Mouse (Mus musculus): Measurements from ENCODE around the gene Gm20431. TPM values are rescaled to one million over a fixed set of nuclear protein-coding genes. Genes with fewer than 3 reads are reported as not detected.

Gene Gm20431
- polyA plus RNA-seq, 1 experiment from 2014 or later = 1.8 TPM

DNA sequence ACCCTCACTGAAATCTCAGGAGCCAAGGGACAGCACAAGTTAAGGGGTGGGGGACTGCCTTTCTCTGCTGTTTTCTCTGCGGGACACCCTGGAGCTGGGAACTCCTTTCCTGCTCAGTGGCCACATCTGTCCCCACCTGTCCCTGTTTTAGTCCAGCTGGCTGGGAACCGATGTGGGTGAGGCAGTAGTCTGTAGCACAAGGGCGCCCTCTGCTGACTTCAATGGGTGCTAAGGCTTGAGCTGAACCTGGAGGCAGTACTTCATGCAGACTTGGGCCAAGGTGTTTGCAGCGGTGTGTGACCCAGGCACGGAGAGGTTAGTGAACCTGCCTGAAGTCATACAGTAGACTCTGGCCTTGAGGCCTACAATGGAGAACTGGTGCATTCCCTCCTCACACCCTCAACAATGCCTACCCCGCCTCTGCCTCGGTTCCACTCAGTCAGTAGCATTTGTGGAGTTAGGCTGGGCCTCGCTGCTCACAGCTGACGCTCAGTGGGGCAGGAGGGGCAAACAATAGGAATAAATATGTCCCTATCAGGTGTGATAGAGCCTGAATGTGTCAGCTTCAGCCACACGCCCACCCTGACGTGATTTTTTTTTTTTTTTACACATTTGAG lies 56.0 kb downstream of the Gm20431 start:
- 25% methylated on average over 11 of the region's 11 CpGs for WGBS (ENCODE audit: insufficient replicate concordance)
- H3K9me3 ChIP-seq (replicated peaks) = no peaks in the 10 kb centered on the region
- H3K4me2 ChIP-seq = no peak overlapping the region
- H3K36me3 ChIP-seq = peaks cover 32% of the 10 kb centered on the region
- peaks cover 22% of the 10 kb centered on the region for H3K27me3 ChIP-seq (replicated peaks)
- ATAC-seq = peak; percentile 64
- no peak overlapping the region for H3K9ac ChIP-seq
- peaks cover 16% of the 10 kb centered on the region for H3K4me1 ChIP-seq
- no peak overlapping the region for H3K27ac ChIP-seq
- no peak overlapping the region for H3K4me3 ChIP-seq

DNA sequence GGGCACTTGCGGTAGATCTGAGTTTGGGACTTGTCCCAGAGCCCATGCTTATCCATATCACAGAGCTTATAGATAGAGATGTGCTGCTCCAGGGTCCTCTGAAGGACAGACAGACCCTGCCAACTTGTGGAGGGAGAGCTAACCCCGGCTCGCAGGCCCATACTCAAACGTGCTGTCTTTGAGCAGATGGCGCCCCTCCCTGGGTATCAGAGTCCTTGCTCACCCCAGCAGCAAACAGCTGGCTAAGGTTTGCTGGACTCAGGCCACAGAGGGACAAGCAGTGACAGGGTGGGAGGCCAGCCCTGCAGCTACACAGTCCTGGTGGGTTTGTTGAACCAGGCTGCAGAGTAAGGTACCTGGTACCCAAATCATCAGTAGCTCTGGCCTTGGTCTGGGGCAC lies 58.3 kb downstream of the Gm20431 start:
- Histone ChIP-seq H3K9me3 (replicated peaks) (no peaks in the 10 kb centered on the region), H3K27me3 (replicated peaks) (peaks cover 22% of the 10 kb centered on the region), H3K36me3 (peaks cover 18% of the 10 kb centered on the region), H3K27ac (no peak overlapping the region), H3K4me3 (no peak overlapping the region), H3K4me1 (peaks cover 16% of the 10 kb centered on the region), H3K9ac (no peak overlapping the region), H3K4me2 (no peak overlapping the region)
- no peak for ATAC-seq
- WGBS (ENCODE audit: insufficient replicate concordance) = 34% methylated on average over 5 of the region's 5 CpGs

- Histone ChIP-seq H3K4me1 (peaks cover 19% of the 10 kb centered on the region), H3K9me3 (replicated peaks) (no peaks in the 10 kb centered on the region), H3K27me3 (replicated peaks) (peaks cover 25% of the 10 kb centered on the region), H3K4me3 (no peak overlapping the region), H3K36me3 (peaks cover 14% of the 10 kb centered on the region), H3K27ac (no peak overlapping the region), H3K4me2 (no peak overlapping the region), H3K9ac (no peak overlapping the region)
- no peak for ATAC-seq
- 55% methylated on average over 2 of the region's 2 CpGs for WGBS (ENCODE audit: insufficient replicate concordance)
These were observed 58.9 kb downstream of the Gm20431 start for GRCm38 (mm10) chr2:167602364-167602763.

GRCm38 (mm10) chr2:167600481-167600995 lies 60.8 kb downstream of the Gm20431 start:
- Histone ChIP-seq H3K4me2 (no peak overlapping the region), H3K9ac (no peak overlapping the region), H3K4me1 (peaks cover 21% of the 10 kb centered on the region), H3K4me3 (no peak overlapping the region), H3K36me3 (no peaks in the 10 kb centered on the region), H3K9me3 (replicated peaks) (no peaks in the 10 kb centered on the region), H3K27ac (no peak overlapping the region), H3K27me3 (replicated peaks) (peaks cover 37% of the 10 kb centered on the region)
- no peak for ATAC-seq
- WGBS (ENCODE audit: insufficient replicate concordance) = 63% methylated on average over 8 of the region's 8 CpGs

DNA sequence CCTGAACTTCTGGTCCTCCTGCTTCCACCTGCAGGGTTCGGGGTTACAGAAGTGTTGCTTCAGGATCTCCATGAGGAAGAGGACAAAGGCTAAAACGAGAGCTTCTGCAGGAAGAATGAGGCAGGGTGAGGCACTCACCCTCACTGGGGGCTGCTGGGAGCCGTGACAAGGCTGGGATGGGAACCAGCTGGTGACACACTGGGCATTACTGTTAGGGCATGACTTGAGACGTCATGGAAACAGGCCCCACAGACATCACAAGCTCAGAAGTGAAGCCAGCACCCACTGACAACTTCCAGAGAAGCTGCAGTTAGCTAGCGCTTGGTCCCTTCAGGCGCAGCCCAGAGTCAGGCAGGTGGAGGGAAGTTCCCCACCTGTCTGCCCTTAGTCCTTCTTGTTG lies 61.4 kb downstream of the Gm20431 start:
- Histone ChIP-seq H3K9ac (no peak overlapping the region), H3K27me3 (replicated peaks) (peaks cover 37% of the 10 kb centered on the region), H3K27ac (no peak overlapping the region), H3K4me2 (no peak overlapping the region), H3K4me1 (peaks cover 15% of the 10 kb centered on the region), H3K9me3 (replicated peaks) (no peaks in the 10 kb centered on the region), H3K4me3 (no peak overlapping the region), H3K36me3 (no peaks in the 10 kb centered on the region)
- 59% methylated on average over 6 of the region's 6 CpGs for WGBS (ENCODE audit: insufficient replicate concordance)
- ATAC-seq = no peak

DNA sequence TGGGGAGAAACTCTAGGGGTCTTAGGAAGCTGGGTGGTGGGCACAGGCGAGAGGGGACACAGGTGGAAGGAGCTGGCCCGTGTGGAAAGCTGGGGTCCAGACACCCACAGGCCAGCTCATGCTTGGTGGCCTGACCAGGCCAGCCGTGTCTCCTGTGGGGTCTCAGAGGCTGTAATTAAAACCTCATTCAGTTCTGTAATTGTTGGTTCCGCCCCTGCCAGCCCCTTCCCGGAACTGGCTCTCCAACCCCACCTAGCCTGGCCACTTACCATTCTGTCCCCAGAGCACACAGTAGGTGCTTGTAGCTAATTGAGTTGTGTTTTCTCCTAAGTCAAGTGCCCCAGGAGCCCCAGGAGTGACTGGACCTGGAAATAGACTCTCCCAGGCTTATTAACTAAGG lies 62.1 kb downstream of the Gm20431 start:
- Histone ChIP-seq H3K9ac (no peak overlapping the region), H3K4me2 (no peak overlapping the region), H3K4me1 (peaks cover 14% of the 10 kb centered on the region), H3K9me3 (replicated peaks) (no peaks in the 10 kb centered on the region), H3K27ac (no peak overlapping the region), H3K27me3 (replicated peaks) (peaks cover 32% of the 10 kb centered on the region), H3K36me3 (no peaks in the 10 kb centered on the region), H3K4me3 (no peak overlapping the region)
- WGBS (ENCODE audit: insufficient replicate concordance) = 74% methylated on average over 5 of the region's 5 CpGs
- ATAC-seq = no peak

DNA sequence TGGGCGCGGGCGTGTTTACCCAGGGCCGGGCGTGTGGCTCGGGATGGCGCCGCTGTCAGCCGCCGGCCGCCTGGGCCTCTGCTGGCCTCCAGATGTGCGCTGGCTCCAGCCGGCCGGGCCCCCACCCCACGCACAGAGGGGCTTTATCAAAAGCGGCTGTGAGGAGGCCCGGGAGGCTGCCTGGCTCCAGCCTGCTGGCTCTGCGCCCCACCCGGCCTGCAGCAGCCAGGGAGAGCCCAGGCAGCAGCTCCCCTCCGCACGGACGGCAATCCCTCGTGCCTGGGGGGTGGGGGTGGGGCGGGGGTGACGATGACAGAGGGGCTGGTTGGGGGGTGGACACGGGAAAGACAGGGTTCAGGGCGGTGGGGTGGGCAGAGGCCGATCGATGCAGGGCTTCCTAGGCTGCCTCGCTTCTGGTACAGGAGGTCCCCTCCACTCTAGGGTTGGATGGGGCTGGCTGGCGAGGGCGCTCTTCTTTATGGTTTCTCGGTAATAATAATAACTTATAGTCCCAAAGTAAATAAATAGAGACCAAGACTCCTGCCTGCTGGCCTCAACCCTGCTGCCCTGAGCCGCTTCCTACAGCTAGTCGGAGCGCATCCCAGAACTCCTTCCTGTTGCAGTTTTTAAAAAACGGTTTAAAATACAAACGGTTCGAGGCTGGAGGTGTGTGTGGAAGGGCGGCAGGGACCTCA lies 63.7 kb downstream of the Gm20431 start:
- H3K27ac ChIP-seq = peak overlapping the region; percentile 57; the same call in 1 of the 2 replicates
- no peaks in the 10 kb centered on the region for H3K9me3 ChIP-seq (replicated peaks)
- H3K4me1 ChIP-seq = peaks cover 12% of the 10 kb centered on the region
- 46% methylated on average over 39 of the region's 40 CpGs for WGBS (ENCODE audit: insufficient replicate concordance)
- H3K4me3 ChIP-seq = peak overlapping the region; percentile 2; the same call in 1 of the 2 replicates
- peak; percentile 11; the same call in 1 of the 2 replicates for ATAC-seq
- peaks cover 27% of the 10 kb centered on the region for H3K27me3 ChIP-seq (replicated peaks)
- H3K36me3 ChIP-seq = no peaks in the 10 kb centered on the region
- H3K4me2 ChIP-seq = peak overlapping the region; percentile 43
- H3K9ac ChIP-seq = no peak overlapping the region; the same call in 1 of the 2 replicates

GRCm38 (mm10) chr2:167596726-167597491 lies 64.4 kb downstream of the Gm20431 start:
- peak; percentile 13; the same call in 1 of the 2 replicates for ATAC-seq
- H3K36me3 ChIP-seq = no peaks in the 10 kb centered on the region
- peak overlapping the region; percentile 1; the same call in 1 of the 2 replicates for H3K9ac ChIP-seq
- peaks cover 20% of the 10 kb centered on the region for H3K27me3 ChIP-seq (replicated peaks)
- no peaks in the 10 kb centered on the region for H3K9me3 ChIP-seq (replicated peaks)
- H3K4me1 ChIP-seq = peaks cover 12% of the 10 kb centered on the region
- 52% methylated on average over 27 of the region's 27 CpGs for WGBS (ENCODE audit: insufficient replicate concordance)
- peak overlapping the region; percentile 43 for H3K4me2 ChIP-seq
- peak overlapping the region; percentile 2; the same call in 1 of the 2 replicates for H3K4me3 ChIP-seq
- peak overlapping the region; percentile 57; the same call in 1 of the 2 replicates for H3K27ac ChIP-seq

- Histone ChIP-seq H3K9me3 (replicated peaks) (no peaks in the 10 kb centered on the region), H3K27me3 (replicated peaks) (peaks cover 18% of the 10 kb centered on the region), H3K4me2 (no peak overlapping the region), H3K9ac (no peak overlapping the region), H3K4me1 (peaks cover 12% of the 10 kb centered on the region), H3K36me3 (no peaks in the 10 kb centered on the region), H3K27ac (no peak overlapping the region; the same call in 1 of the 2 replicates), H3K4me3 (no peak overlapping the region)
- ATAC-seq = no peak
- 33% methylated on average over 3 of the region's 4 CpGs for WGBS (ENCODE audit: insufficient replicate concordance)
These were observed 65.0 kb downstream of the Gm20431 start for GRCm38 (mm10) chr2:167596262-167596661.

DNA sequence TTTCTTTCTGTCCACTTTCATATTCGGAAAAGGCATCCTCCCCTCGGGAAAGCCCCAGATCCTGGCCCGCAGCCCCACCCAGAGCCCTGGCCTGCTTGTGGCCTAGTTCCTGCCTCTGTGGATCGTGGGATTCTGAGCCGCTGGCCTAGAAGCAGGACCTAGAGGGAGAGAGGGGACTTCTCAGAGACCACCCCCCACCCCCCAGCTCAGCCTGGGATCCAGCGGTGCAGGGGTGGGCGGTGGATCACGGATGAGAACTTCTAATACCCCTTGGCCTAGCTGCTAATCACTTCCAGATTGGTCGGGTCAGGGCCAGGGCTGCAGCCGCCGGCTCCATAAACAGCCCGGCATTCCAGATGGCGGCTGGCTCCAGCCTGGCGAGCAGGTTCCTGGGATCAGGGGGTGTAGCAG lies 65.5 kb downstream of the Gm20431 start:
- H3K9me3 ChIP-seq (replicated peaks) = no peaks in the 10 kb centered on the region
- 69% methylated on average over 14 of the region's 14 CpGs for WGBS (ENCODE audit: insufficient replicate concordance)
- peaks cover 12% of the 10 kb centered on the region for H3K4me1 ChIP-seq
- no peak overlapping the region; the same call in 1 of the 2 replicates for H3K27ac ChIP-seq
- H3K4me2 ChIP-seq = no peak overlapping the region
- peaks cover 15% of the 10 kb centered on the region for H3K27me3 ChIP-seq (replicated peaks)
- H3K9ac ChIP-seq = no peak overlapping the region
- no peaks in the 10 kb centered on the region for H3K36me3 ChIP-seq
- no peak overlapping the region for H3K4me3 ChIP-seq
- ATAC-seq = no peak

- Histone ChIP-seq H3K4me2 (no peak overlapping the region), H3K9me3 (replicated peaks) (no peaks in the 10 kb centered on the region), H3K4me1 (peaks cover 22% of the 10 kb centered on the region), H3K4me3 (no peak overlapping the region), H3K27ac (peak overlapping the region; percentile 20; the same call in 1 of the 2 replicates), H3K9ac (no peak overlapping the region), H3K36me3 (no peaks in the 10 kb centered on the region), H3K27me3 (replicated peaks) (peaks cover 15% of the 10 kb centered on the region)
- no peak for ATAC-seq
- WGBS (ENCODE audit: insufficient replicate concordance) = 50% methylated on average over 10 of the region's 10 CpGs
These were observed 66.8 kb downstream of the Gm20431 start for GRCm38 (mm10) chr2:167594444-167594934.
